Mouse (Mus musculus) heart, embryonic 16.5 days (tissue): ENCODE measurements around the gene Hoxb6. TPM values are rescaled to one million over a fixed set of nuclear protein-coding genes. Genes with fewer than 3 reads are reported as not detected.

ENCODE experiments used
- ATAC-seq: fragments of 200-750 bp; cut with Nextera tagmentation; replicated peaks from 2 replicates; pipeline ENCODE4 v1.8.0; 2017; ENCODE audit warnings: moderate number of reproducible peaks; ENCODE audit not compliant: insufficient read depth, low FRiP score; ENCODE audit errors: extremely low read depth
- H3K27ac ChIP-seq: fragments of 300-500 bp; sonication (generic); 2 replicates; pipeline ENCODE4 v1.5.1; 2014; ENCODE audit warnings: mild to moderate bottlenecking, low read length, control low read depth, moderate library complexity
- H3K27me3 ChIP-seq: fragments of 300-500 bp; sonication (generic); 2 replicates; pipeline ENCODE4 v1.6.1; 2014; ENCODE audit warnings: low read length, mixed read lengths; ENCODE audit not compliant: control insufficient read depth, insufficient read depth
- H3K36me3 ChIP-seq: fragments of 300-500 bp; sonication (generic); 2 replicates; pipeline ENCODE4 v1.6.1; 2014; ENCODE audit not compliant: control insufficient read depth, insufficient read depth
- H3K4me1 ChIP-seq: fragments of 300-500 bp; sonication (generic); 2 replicates; pipeline ENCODE4 v1.6.1; 2014; ENCODE audit warnings: low read length, mixed read lengths; ENCODE audit not compliant: control insufficient read depth, insufficient read depth
- H3K4me2 ChIP-seq: fragments of 300-500 bp; sonication (generic); 2 replicates; pipeline ENCODE4 v1.6.1; 2014; ENCODE audit warnings: low read depth, mild to moderate bottlenecking, control low read depth, low read length
- H3K4me3 ChIP-seq: fragments of 300-500 bp; sonication (generic); 2 replicates; pipeline ENCODE4 v1.5.1; 2014; ENCODE audit warnings: mild to moderate bottlenecking, control low read depth, low read length
- H3K9ac ChIP-seq: fragments of 300-500 bp; sonication (generic); 2 replicates; pipeline ENCODE4 v1.6.1; 2014; ENCODE audit warnings: low read length, control low read depth
- H3K9me3 ChIP-seq: fragments of 300-500 bp; sonication (generic); replicated peaks from 2 replicates; pipeline ENCODE4 v1.6.1; 2016; ENCODE audit warnings: low read length; ENCODE audit not compliant: control insufficient read depth
- WGBS: fragments of 180-500 bp; shearing (Covaris S2); extraction: QIAGEN DNeasy Blood & Tissue Kit; methylation state at CpG from one replicate; pipeline ENCODE4 v1.1.7; 2014; 5-methylcytosine and 5-hydroxymethylcytosine counted together
- polyA plus RNA-seq: library from polyadenylated mRNA; unstranded; fragments of >200 nt; fragmentation: Nextera tagmentation; extraction: Ambion mirVana; gene quantifications from 2 replicates; pipeline ENCODE4 v1.2.1, GENCODE M21; 2015

The Hoxb6 gene
- polyA plus RNA-seq, 1 experiment from 2014 or later, result not detected

GRCm38 (mm10) chr11:96303151-96304099, 11.1 kb downstream of the Hoxb6 start, which contains the start of gene Hoxb5:
Hoxb5 (plus strand) TSS chr11:96303336.
- 1% methylated on average over 69 of the region's 69 CpGs for WGBS
- H3K4me1 ChIP-seq, result no peaks in the 10 kb centered on the region
- no peaks in the 10 kb centered on the region for H3K9me3 ChIP-seq
- peak within 1 kb of the TSS; percentile 53 for H3K4me2 ChIP-seq
- peak within 1 kb of the TSS; percentile 40 for H3K4me3 ChIP-seq
- no peak within 1 kb of the TSS for H3K27ac ChIP-seq
- ATAC-seq, result no peak
- no peaks in the 10 kb centered on the region for H3K36me3 ChIP-seq
- peaks cover 98% of the 10 kb centered on the region for H3K27me3 ChIP-seq
- H3K9ac ChIP-seq, result peak within 1 kb of the TSS; percentile 53; the same call in 1 of the 2 replicates

- H3K27ac ChIP-seq, result no peak overlapping the region
- H3K9me3 ChIP-seq, result no peaks in the 10 kb centered on the region
- no peaks in the 10 kb centered on the region for H3K36me3 ChIP-seq
- peak overlapping the region; percentile 40 for H3K4me3 ChIP-seq
- no peaks in the 10 kb centered on the region for H3K4me1 ChIP-seq
- ATAC-seq, result no peak
- peak overlapping the region; percentile 53; the same call in 1 of the 2 replicates for H3K4me2 ChIP-seq
- peaks cover 100% of the 10 kb centered on the region for H3K27me3 ChIP-seq
- 5% methylated on average over 38 of the region's 38 CpGs for WGBS
- H3K9ac ChIP-seq, result peak overlapping the region; percentile 26; the same call in 1 of the 2 replicates
Observed at GRCm38 (mm10) chr11:96304381-96305195, 12.3 kb downstream of the Hoxb6 start.

GRCm38 (mm10) chr11:96305505-96306182, 13.4 kb downstream of the Hoxb6 start:
- H3K36me3 ChIP-seq, result no peaks in the 10 kb centered on the region
- peaks cover 100% of the 10 kb centered on the region for H3K27me3 ChIP-seq
- WGBS, result 64% methylated on average over 6 of the region's 6 CpGs
- H3K9me3 ChIP-seq, result no peaks in the 10 kb centered on the region
- H3K4me1 ChIP-seq, result no peaks in the 10 kb centered on the region
- no peak overlapping the region; the same call in 1 of the 2 replicates for H3K4me2 ChIP-seq
- H3K9ac ChIP-seq, result no peak overlapping the region
- H3K27ac ChIP-seq, result no peak overlapping the region
- no peak overlapping the region for H3K4me3 ChIP-seq
- ATAC-seq, result no peak

- H3K36me3 ChIP-seq, result no peaks in the 10 kb centered on the region
- H3K9ac ChIP-seq, result no peak overlapping the region
- H3K4me3 ChIP-seq, result no peak overlapping the region
- no peak overlapping the region for H3K27ac ChIP-seq
- no peaks in the 10 kb centered on the region for H3K9me3 ChIP-seq
- no peak overlapping the region for H3K4me2 ChIP-seq
- 31% methylated on average over 7 of the region's 7 CpGs for WGBS
- ATAC-seq, result no peak
- no peaks in the 10 kb centered on the region for H3K4me1 ChIP-seq
- H3K27me3 ChIP-seq, result peaks cover 99% of the 10 kb centered on the region
Observed at GRCm38 (mm10) chr11:96306183-96306907, 14.1 kb downstream of the Hoxb6 start.

GRCm38 (mm10) chr11:96306908-96307269, 14.6 kb downstream of the Hoxb6 start:
- no peak overlapping the region for H3K9ac ChIP-seq
- H3K9me3 ChIP-seq, result no peaks in the 10 kb centered on the region
- WGBS, result 20% methylated on average over 13 of the region's 13 CpGs
- H3K4me2 ChIP-seq, result no peak overlapping the region
- no peak overlapping the region for H3K4me3 ChIP-seq
- no peaks in the 10 kb centered on the region for H3K36me3 ChIP-seq
- no peak overlapping the region for H3K27ac ChIP-seq
- H3K4me1 ChIP-seq, result 0 out of 2 replicates have a peak, but pooled peaks cover 2% of the 10 kb centered on the region
- peaks cover 96% of the 10 kb centered on the region for H3K27me3 ChIP-seq
- ATAC-seq, result no peak

- Histone ChIP-seq H3K9ac (no peak overlapping the region), H3K27me3 (peaks cover 96% of the 10 kb centered on the region)
Observed at GRCm38 (mm10) chr11:96308763-96309162, 16.5 kb downstream of the Hoxb6 start.

GRCm38 (mm10) chr11:96309288-96309687, 17.0 kb downstream of the Hoxb6 start:
- H3K27me3 ChIP-seq, result peaks cover 96% of the 10 kb centered on the region
- H3K4me1 ChIP-seq, result 0 out of 2 replicates have a peak, but pooled peaks cover 2% of the 10 kb centered on the region
- no peaks in the 10 kb centered on the region for H3K9me3 ChIP-seq
- WGBS, result 24% methylated on average over 4 of the region's 4 CpGs
- no peak overlapping the region for H3K27ac ChIP-seq
- no peak overlapping the region for H3K4me2 ChIP-seq
- H3K4me3 ChIP-seq, result no peak overlapping the region
- no peak for ATAC-seq
- H3K9ac ChIP-seq, result no peak overlapping the region
- H3K36me3 ChIP-seq, result no peaks in the 10 kb centered on the region

More at GRCm38 (mm10) chr11:96308763-96309162, 16.5 kb downstream of the Hoxb6 start:
- 35% methylated on average over 4 of the region's 4 CpGs for WGBS
- Histone ChIP-seq H3K4me2 (no peak overlapping the region), H3K27ac (no peak overlapping the region), H3K4me1 (0 out of 2 replicates have a peak, but pooled peaks cover 2% of the 10 kb centered on the region), H3K9me3 (no peaks in the 10 kb centered on the region), H3K4me3 (no peak overlapping the region), H3K36me3 (no peaks in the 10 kb centered on the region)
- no peak for ATAC-seq
